Mouse (Mus musculus) liver, adult 2 months (tissue): Measurements from ENCODE around the gene Arl2. TPM values are rescaled to one million over a fixed set of nuclear protein-coding genes. Genes with fewer than 3 reads are reported as not detected.

ENCODE experiments used
- DNase-seq: peaks from one replicate; pipeline ENCODE4 v3.0.0-alpha.2; 2011; ENCODE audit warnings: low read depth, low spot score; ENCODE audit errors: extremely low read depth
- H3K27ac ChIP-seq: fragments of 200-500 bp; replicated peaks from 2 replicates; pipeline ENCODE4 v1.5.1; 2012; ENCODE audit warnings: low read depth, mild to moderate bottlenecking, control low read depth, inconsistent platforms, low read length; ENCODE audit not compliant: insufficient read depth
- H3K27me3 ChIP-seq: fragments of 200-500 bp; 2 replicates; pipeline ENCODE4 v1.6.1; 2012; ENCODE audit warnings: mild to moderate bottlenecking, moderate library complexity, low read length, inconsistent platforms; ENCODE audit not compliant: control insufficient read depth, insufficient read depth
- H3K36me3 ChIP-seq: fragments of 200-500 bp; 2 replicates; pipeline ENCODE4 v1.6.1; 2012; ENCODE audit warnings: low read length, inconsistent platforms; ENCODE audit not compliant: control insufficient read depth, insufficient read depth
- H3K4me1 ChIP-seq: fragments of 200-500 bp; 2 replicates; pipeline ENCODE4 v1.6.1; 2011; ENCODE audit warnings: low read length; ENCODE audit not compliant: control insufficient read depth, insufficient read depth
- H3K4me3 ChIP-seq: fragments of 200-500 bp; 2 replicates; pipeline ENCODE4 v1.5.1; 2011; ENCODE audit warnings: low read depth, mild to moderate bottlenecking, control low read depth, low read length, moderate library complexity; ENCODE audit not compliant: insufficient read depth
- H3K79me2 ChIP-seq: fragments of 200-500 bp; 2 replicates; pipeline ENCODE4 v1.6.1; 2012; ENCODE audit warnings: inconsistent platforms, mild to moderate bottlenecking, low read length, moderate library complexity; ENCODE audit not compliant: control insufficient read depth, insufficient read depth
- H3K9ac ChIP-seq: fragments of 200-500 bp; 2 replicates; pipeline ENCODE4 v1.6.1; 2012; ENCODE audit warnings: low read depth, mild to moderate bottlenecking, control low read depth, inconsistent platforms, low read length
- CTCF ChIP-seq: fragments of 200-500 bp; IDR thresholded peaks from 2 replicates; pipeline ENCODE4 v1.5.1; 2011; ENCODE audit warnings: low read depth, low read length, control low read depth
- POLR2A ChIP-seq: fragments of 200-500 bp; IDR thresholded peaks from 2 replicates; pipeline ENCODE4 v1.6.1; 2011; ENCODE audit warnings: low read length, control low read depth; ENCODE audit not compliant: insufficient read depth; ENCODE audit errors: extremely low read depth
- WGBS: fragments of 180-500 bp; shearing (Covaris S2); methylation state at CpG from one replicate; pipeline ENCODE4 v1.1.7; 2018; 5-methylcytosine and 5-hydroxymethylcytosine counted together
- polyA plus RNA-seq: library from polyadenylated mRNA; depleted of rRNA; stranded (reverse); fragments of >200 nt; gene quantifications from 2 replicates; pipeline ENCODE4 v1.2.3, GENCODE M21; 2012; rRNA removed
- total RNA-seq: library from RNA; depleted of rRNA; stranded (reverse); fragments of >200 nt; gene quantifications from 2 replicates; pipeline ENCODE4 v1.2.3, GENCODE M21; 2014; rRNA removed

The Arl2 gene
- total RNA-seq (2.5 and 3.0 TPM in 2 replicates), polyA plus RNA-seq (13.9 and 16.3 TPM in 2 replicates)

GRCm38 (mm10) chr19:6141394-6141749, at the start of gene Arl2:
Arl2 (minus strand) TSS chr19:6141548.
- Histone ChIP-seq H3K9ac (peak within 1 kb of the TSS; percentile 97), H3K27me3 (no peaks in the 10 kb centered on the region), H3K4me1 (no peaks in the 10 kb centered on the region), H3K27ac (peak within 1 kb of the TSS; percentile 83), H3K36me3 (no peaks in the 10 kb centered on the region), H3K79me2 (no peaks in the 10 kb centered on the region), H3K4me3 (peak within 1 kb of the TSS; percentile 90)
- DNase-seq: peak; percentile 70
- TF ChIP-seq CTCF (peak; percentile 71), POLR2A (no peak)
- WGBS: under 1% methylated on average over 15 of the region's 15 CpGs

GRCm38 (mm10) chr19:6184131-6184530, 42.8 kb upstream of the Arl2 start, which contains the start of gene Majin:
Majin (plus strand) TSS chr19:6184388.
- TF ChIP-seq POLR2A (no peak), CTCF (no peak)
- H3K79me2 ChIP-seq: no peaks in the 10 kb centered on the region
- no peaks in the 10 kb centered on the region for H3K36me3 ChIP-seq
- H3K27ac ChIP-seq: no peak within 1 kb of the TSS
- 80% methylated on average over 23 of the region's 23 CpGs for WGBS
- H3K27me3 ChIP-seq: no peaks in the 10 kb centered on the region
- H3K4me3 ChIP-seq: no peak within 1 kb of the TSS
- no peak within 1 kb of the TSS for H3K9ac ChIP-seq
- H3K4me1 ChIP-seq: no peaks in the 10 kb centered on the region
- DNase-seq: no peak

- Histone ChIP-seq H3K9ac (no peak overlapping the region), H3K79me2 (no peaks in the 10 kb centered on the region), H3K4me1 (no peaks in the 10 kb centered on the region), H3K36me3 (no peaks in the 10 kb centered on the region), H3K27me3 (no peaks in the 10 kb centered on the region), H3K4me3 (no peak overlapping the region), H3K27ac (no peak overlapping the region)
- no peak for TF ChIP-seq CTCF
- no peak for TF ChIP-seq POLR2A
- WGBS: 32% methylated on average over 3 of the region's 3 CpGs
- no peak for DNase-seq
These were observed 41.2 kb upstream of the Arl2 start for GRCm38 (mm10) chr19:6182534-6182933.

GRCm38 (mm10) chr19:6181629-6182028, 40.3 kb upstream of the Arl2 start:
- no peaks in the 10 kb centered on the region for H3K79me2 ChIP-seq
- no peaks in the 10 kb centered on the region for H3K4me1 ChIP-seq
- H3K9ac ChIP-seq: no peak overlapping the region
- no peaks in the 10 kb centered on the region for H3K36me3 ChIP-seq
- H3K27me3 ChIP-seq: no peaks in the 10 kb centered on the region
- no peak for DNase-seq
- 21% methylated on average over 5 of the region's 5 CpGs for WGBS
- TF ChIP-seq POLR2A (no peak), CTCF (no peak)
- no peak overlapping the region for H3K4me3 ChIP-seq
- H3K27ac ChIP-seq: no peak overlapping the region

GRCm38 (mm10) chr19:6178775-6179174, 37.4 kb upstream of the Arl2 start:
- Histone ChIP-seq H3K27ac (no peak overlapping the region), H3K79me2 (no peaks in the 10 kb centered on the region), H3K9ac (no peak overlapping the region), H3K27me3 (no peaks in the 10 kb centered on the region), H3K4me3 (no peak overlapping the region), H3K36me3 (no peaks in the 10 kb centered on the region), H3K4me1 (no peaks in the 10 kb centered on the region)
- WGBS: 91% methylated on average over 6 of the region's 6 CpGs
- TF ChIP-seq CTCF (no peak), POLR2A (no peak)
- DNase-seq: no peak

GRCm38 (mm10) chr19:6174771-6175170, 33.4 kb upstream of the Arl2 start:
- 30% methylated on average over 5 of the region's 5 CpGs for WGBS
- DNase-seq: peak; percentile 10
- Histone ChIP-seq H3K27ac (no peak overlapping the region), H3K36me3 (no peaks in the 10 kb centered on the region), H3K9ac (no peak overlapping the region), H3K27me3 (no peaks in the 10 kb centered on the region), H3K4me3 (no peak overlapping the region), H3K79me2 (no peaks in the 10 kb centered on the region), H3K4me1 (no peaks in the 10 kb centered on the region)
- TF ChIP-seq POLR2A: no peak
- no peak for TF ChIP-seq CTCF
